Mouse (Mus musculus): ENCODE results near the gene Fzd9. TPM values are rescaled to one million over a fixed set of nuclear protein-coding genes. Genes with fewer than 3 reads are reported as not detected.

Fzd9 gene
- polyA plus RNA-seq, 1 experiment from 2014 or later = 12.1 TPM

Other genes starting within 250 kb of the Fzd9 start
- 42.2 and 43.6 TPM in 2 replicates for gene Abhd11, start 242.1 kb downstream of the Fzd9 start, polyA plus RNA-seq (2016; fragmentation: Nextera tagmentation; extraction: Ambion mirVana)
- 17.0 and 20.5 TPM in 2 replicates for gene Stx1a, start 227.7 kb downstream of the Fzd9 start, polyA plus RNA-seq (2016; fragmentation: Nextera tagmentation; extraction: Ambion mirVana)
- gene Dnajc30, start 187.0 kb downstream of the Fzd9 start, polyA plus RNA-seq (2016; fragmentation: Nextera tagmentation; extraction: Ambion mirVana) = 24.5 and 30.4 TPM in 2 replicates
- 155 and 160 TPM in 2 replicates for gene Bud23, start 186.3 kb downstream of the Fzd9 start, polyA plus RNA-seq (2016; fragmentation: Nextera tagmentation; extraction: Ambion mirVana)
- 8.6 and 19.2 TPM in 2 replicates for gene Vps37d, start 173.0 kb downstream of the Fzd9 start, polyA plus RNA-seq (2016; fragmentation: Nextera tagmentation; extraction: Ambion mirVana)
- gene Mlxipl, start 161.3 kb downstream of the Fzd9 start, polyA plus RNA-seq (2016; fragmentation: Nextera tagmentation; extraction: Ambion mirVana) = 1.7 and 2.8 TPM in 2 replicates
- 20.0 and 23.7 TPM in 2 replicates for gene Tbl2, start 101.6 kb downstream of the Fzd9 start, polyA plus RNA-seq (2016; fragmentation: Nextera tagmentation; extraction: Ambion mirVana)
- 45.7 and 46.1 TPM in 2 replicates for gene Bcl7b, start 82.9 kb downstream of the Fzd9 start, polyA plus RNA-seq (2016; fragmentation: Nextera tagmentation; extraction: Ambion mirVana)
- gene Baz1b, start 64.0 kb downstream of the Fzd9 start, polyA plus RNA-seq (2016; fragmentation: Nextera tagmentation; extraction: Ambion mirVana) = 41.1 and 53.8 TPM in 2 replicates
- gene Fkbp6, start 98.8 kb upstream of the Fzd9 start, polyA plus RNA-seq (2016; fragmentation: Nextera tagmentation; extraction: Ambion mirVana) = 0.17 and 0.31 TPM in 2 replicates
- 0.08 TPM in 1 of 2 replicates, not detected in the other for gene Trim50, start 102.1 kb upstream of the Fzd9 start, polyA plus RNA-seq (2016; fragmentation: Nextera tagmentation; extraction: Ambion mirVana)
- gene Nsun5, start 118.7 kb upstream of the Fzd9 start, polyA plus RNA-seq (2016; fragmentation: Nextera tagmentation; extraction: Ambion mirVana) = 44.1 and 46.1 TPM in 2 replicates
- gene Pom121, start 143.3 kb upstream of the Fzd9 start, polyA plus RNA-seq (2016; fragmentation: Nextera tagmentation; extraction: Ambion mirVana) = 19.5 and 20.9 TPM in 2 replicates

All from hindbrain, embryonic 10.5 days (tissue).